Mouse (Mus musculus) MEL-GATA-1-ER (cell line): ENCODE results near the gene Dapk2.

Experiments used
- DNase-seq: peaks from one replicate; pipeline ENCODE4 v3.0.0-alpha.2; 2012; ENCODE audit warnings: low read depth; ENCODE audit errors: extremely low read depth

Dapk2 gene

DNA sequence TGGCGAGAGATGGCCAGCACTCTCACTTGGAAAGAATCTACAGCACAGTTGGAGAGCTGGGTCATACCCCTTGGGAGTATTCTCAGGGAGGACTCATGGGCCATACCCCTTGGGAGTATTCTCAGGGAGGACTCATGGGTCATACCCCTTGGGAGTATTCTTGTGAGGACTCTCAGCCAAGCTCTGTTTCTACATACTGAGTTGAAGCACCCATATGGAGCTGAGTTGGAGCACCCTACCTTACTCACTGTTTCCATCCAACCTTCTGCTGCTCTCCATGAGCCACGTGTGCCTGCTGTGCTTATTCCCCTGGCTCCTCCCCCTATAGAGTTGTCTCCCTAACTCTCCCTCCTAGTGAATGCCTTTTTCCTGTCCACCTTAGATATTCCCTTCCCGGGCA lies 148.4 kb downstream of the Dapk2 start:
- no peak for DNase-seq

DNA sequence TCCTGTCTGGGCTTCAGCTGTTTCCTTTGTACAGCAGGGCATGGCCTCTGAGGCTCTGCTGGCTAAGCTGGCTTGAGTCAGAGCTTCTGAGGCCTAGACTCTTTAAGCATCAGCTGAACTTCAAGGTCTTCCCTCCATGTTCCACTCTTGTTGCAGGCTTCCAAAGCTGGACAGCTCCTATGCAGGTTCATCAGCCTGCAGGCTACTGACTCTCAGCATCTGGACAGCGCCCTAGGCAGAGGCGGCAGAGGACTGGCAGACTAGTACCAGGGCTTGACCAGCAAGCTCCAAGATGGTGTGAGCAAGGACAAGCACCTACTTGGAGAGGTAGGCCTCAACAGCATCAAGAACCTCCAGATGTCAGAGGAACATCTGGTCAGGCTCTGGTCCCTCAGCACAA lies 149.3 kb downstream of the Dapk2 start:
- no peak for DNase-seq

DNA sequence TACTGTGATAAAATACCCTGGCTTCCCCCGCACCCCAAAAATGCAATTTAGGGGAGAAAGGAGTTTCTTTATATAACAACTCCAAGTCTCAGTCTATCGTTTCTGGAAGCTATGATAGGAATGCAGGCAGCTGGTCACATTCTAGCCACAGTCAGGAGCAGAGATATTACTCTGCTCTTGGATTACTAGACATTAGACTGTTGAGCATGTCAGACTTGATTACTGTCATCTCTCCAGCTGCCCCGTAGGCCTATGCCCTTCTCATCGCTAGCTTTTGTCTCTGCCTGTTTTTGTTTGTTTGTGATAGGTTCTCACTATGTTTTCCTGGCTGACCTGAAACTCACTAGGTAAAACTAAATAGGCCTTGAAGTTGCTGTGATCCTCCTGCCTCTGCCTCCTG lies 150.7 kb downstream of the Dapk2 start:
- no peak for DNase-seq

GRCm38 (mm10) chr9:66311458-66311857 lies 153.4 kb downstream of the Dapk2 start:
- no peak for DNase-seq

DNA sequence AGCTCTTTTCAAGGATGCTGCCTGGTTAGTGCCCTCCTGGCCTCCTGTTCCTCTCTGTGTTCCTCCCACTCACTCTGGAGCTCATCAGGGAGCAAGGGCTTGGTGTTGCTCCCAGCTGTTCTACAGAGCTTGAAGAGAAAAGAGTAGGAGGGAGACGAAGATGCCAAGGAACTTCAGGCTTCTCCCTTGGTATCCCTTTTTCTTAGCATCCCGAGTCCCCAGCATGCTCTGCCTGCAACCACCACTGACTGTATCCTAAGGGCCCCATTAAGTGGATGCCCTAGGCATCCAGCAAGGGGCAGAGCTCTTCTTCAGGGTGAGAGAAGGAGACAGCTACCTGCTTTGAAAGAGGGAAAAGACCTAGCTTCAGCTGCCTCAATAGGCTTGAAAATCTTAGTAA lies 158.6 kb downstream of the Dapk2 start:
- DNase-seq: no peak
